15 mouse cellular contexts compared by ENCODE assay signal in genomic region chr6:122743353-122743752, GRCm38 (mm10). TPM values are rescaled to one million over a fixed set of nuclear protein-coding genes. Genes with fewer than 3 reads are reported as not detected.
DNase-seq lines count a peak whose midpoint lies in the region; ATAC-seq lines count a peak whose summit lies in the region.
"Had no signal": no experiment of that assay in that cellular context is flagged by ENCODE, and none has a peak within 500 bp of the region (broad histone marks: within the 10 kb centered on the region; RNA-seq: fewer than 3 reads in every experiment).

No protein-coding gene starts in this region.

- 0 out of 2 replicates have a peak overlapping the region, but pooled peaks have one; percentile 8 for H3K9ac ChIP-seq in midbrain, embryonic 16.5 days (ENCODE audit: low read depth, low read length)
- no peak overlapping the region for H3K9ac ChIP-seq in midbrain, embryonic 14.5 days (replicated peaks; ENCODE audit: low read length)
- H3K9ac ChIP-seq in hindbrain, embryonic 13.5 days: no peak overlapping the region

- no peak overlapping the region; the same call in 1 of the 2 replicates for H3K4me3 ChIP-seq in midbrain, embryonic 16.5 days (ENCODE audit: low read depth, low read length)
- H3K4me3 ChIP-seq in midbrain, embryonic 14.5 days (replicated peaks; ENCODE audit: low read depth, low read length): no peak overlapping the region
- no peak overlapping the region for H3K4me3 ChIP-seq in hindbrain, embryonic 13.5 days

- 24% methylated on average over 11 of the region's 11 CpGs for WGBS in midbrain, embryonic 16.5 days
- 20% methylated on average over 11 of the region's 11 CpGs for WGBS in midbrain, embryonic 14.5 days
- 17% methylated on average over 11 of the region's 11 CpGs for WGBS in hindbrain, embryonic 13.5 days

- H3K36me3 ChIP-seq in midbrain, embryonic 16.5 days (ENCODE audit: control insufficient read depth, insufficient read depth, low read length): no peaks in the 10 kb centered on the region
- no peaks in the 10 kb centered on the region for H3K36me3 ChIP-seq in midbrain, embryonic 14.5 days (ENCODE audit: control insufficient read depth, insufficient read depth, low read length)
- H3K36me3 ChIP-seq in hindbrain, embryonic 13.5 days: no peaks in the 10 kb centered on the region
- peaks cover 3% of the 10 kb centered on the region; the same call in 1 of the 2 replicates for H3K36me3 ChIP-seq in splenic B cell, adult 2 months (ENCODE audit: control insufficient read depth, insufficient read depth, low read length, poor library complexity, severe bottlenecking)
- H3K36me3 ChIP-seq: midbrain, embryonic 12.5 days had no signal

- H3K4me2 ChIP-seq in midbrain, embryonic 16.5 days (ENCODE audit: low read length): peak overlapping the region; percentile 26; the same call in 1 of the 2 replicates
- no peak overlapping the region for H3K4me2 ChIP-seq in midbrain, embryonic 14.5 days (ENCODE audit: low read length)
- H3K4me2 ChIP-seq in hindbrain, embryonic 13.5 days: 0 out of 2 replicates have a peak overlapping the region, but pooled peaks have one; percentile 2

- peaks cover 19% of the 10 kb centered on the region for H3K4me1 ChIP-seq in midbrain, embryonic 16.5 days (ENCODE audit: control insufficient read depth, insufficient read depth, low read length)
- H3K4me1 ChIP-seq in midbrain, embryonic 14.5 days (ENCODE audit: control insufficient read depth, insufficient read depth, low read length): no peaks in the 10 kb centered on the region
- peaks cover 22% of the 10 kb centered on the region for H3K4me1 ChIP-seq in hindbrain, embryonic 13.5 days (replicated peaks)

- no peak for ATAC-seq in midbrain, embryonic 16.5 days
- ATAC-seq in midbrain, embryonic 14.5 days (ENCODE audit: low FRiP score, low TSS enrichment): no peak
- no peak for ATAC-seq in hindbrain, embryonic 13.5 days (ENCODE audit: low FRiP score)
- ATAC-seq: forebrain, embryonic 14.5 days had no signal

- peaks cover 5% of the 10 kb centered on the region for H3K27me3 ChIP-seq in midbrain, embryonic 16.5 days (ENCODE audit: control insufficient read depth, insufficient read depth, low read depth, low read length)
- H3K27me3 ChIP-seq in midbrain, embryonic 14.5 days (ENCODE audit: control insufficient read depth, insufficient read depth, low read length): peaks cover 30% of the 10 kb centered on the region
- peaks cover 45% of the 10 kb centered on the region for H3K27me3 ChIP-seq in hindbrain, embryonic 13.5 days
- no peaks in the 10 kb centered on the region for H3K27me3 ChIP-seq in splenic B cell, adult 2 months (ENCODE audit: control insufficient read depth, insufficient read depth, low read length, poor library complexity, severe bottlenecking)

- intact Hi-C loops in left cerebral cortex, postnatal 4 days (cut with DNase I): no loop called here

- no peak overlapping the region for H3K27ac ChIP-seq in midbrain, embryonic 16.5 days (ENCODE audit: low read length)
- no peak overlapping the region for H3K27ac ChIP-seq in midbrain, embryonic 14.5 days (replicated peaks; ENCODE audit: low read depth, low read length)
- no peak overlapping the region for H3K27ac ChIP-seq in hindbrain, embryonic 13.5 days
- H3K27ac ChIP-seq: heart, adult 2 months; midbrain, embryonic 12.5 days had no signal

- no peaks in the 10 kb centered on the region for H3K9me3 ChIP-seq in midbrain, embryonic 16.5 days (replicated peaks; ENCODE audit: control insufficient read depth, low read length, poor library complexity, severe bottlenecking)
- H3K9me3 ChIP-seq in midbrain, embryonic 14.5 days (ENCODE audit: control insufficient read depth, low read length): no peaks in the 10 kb centered on the region
- H3K9me3 ChIP-seq in hindbrain, embryonic 13.5 days: no peaks in the 10 kb centered on the region
- H3K9me3 ChIP-seq: midbrain, embryonic 12.5 days had no signal

- peak; percentile 65 for DNase-seq in cerebellum, adult 9-11 months
- no peak for DNase-seq in cerebellum, adult 11-12 months
- DNase-seq in midbrain, embryonic 14.5 days: no peak
- DNase-seq in splenic B cell, adult 2 months (ENCODE audit: low read depth, low spot score): peak; percentile 37
- no peak for DNase-seq in spleen, postnatal 14 days (ENCODE audit: low spot score in 2 of 2)
- no peak for DNase-seq in left cerebral cortex, postnatal 4 days
- DNase-seq: heart, adult 2 months had no signal

RNA-seq across cellular contexts. Expression of gene Nanog, which starts 36.1 kb away (rescaled TPM):
- polyA plus RNA-seq in midbrain, embryonic 16.5 days (2015; fragmentation: Nextera tagmentation; extraction: Ambion mirVana): not detected in 2 replicates
- 0.11 TPM in 1 of 2 replicates, not detected in the other for polyA plus RNA-seq in midbrain, embryonic 14.5 days (2014; fragmentation: Nextera tagmentation; extraction: Ambion mirVana)
- polyA plus RNA-seq in hindbrain, embryonic 13.5 days (2015; fragmentation: Nextera tagmentation; extraction: Ambion mirVana): 0.21 and 0.22 TPM in 2 replicates
- total RNA-seq in left cerebral cortex, postnatal 4 days (2021): not detected
- total RNA-seq: adrenal gland, adult 18-20 months; common myeloid progenitor, adult 5-6 weeks; heart, adult 2 months; layer of hippocampus, postnatal 10 days; liver, adult 2 months had no signal
- polyA plus RNA-seq: heart, adult 2 months; liver, adult 2 months had no signal

RNA-seq across cellular contexts. Expression of gene Slc2a3, which starts 58.1 kb away (rescaled TPM):
- polyA plus RNA-seq in midbrain, embryonic 16.5 days (2015; fragmentation: Nextera tagmentation; extraction: Ambion mirVana): 44.3 and 52.5 TPM in 2 replicates
- 21.7 and 28.4 TPM in 2 replicates for polyA plus RNA-seq in midbrain, embryonic 14.5 days (2014; fragmentation: Nextera tagmentation; extraction: Ambion mirVana)
- polyA plus RNA-seq in hindbrain, embryonic 13.5 days (2015; fragmentation: Nextera tagmentation; extraction: Ambion mirVana): 21.1 and 22.7 TPM in 2 replicates
- 10 to 100 TPM; 62.9 to 73.9 TPM for total RNA-seq in left cerebral cortex, postnatal 4 days (2021)

Comparison
In these comparisons a context has a peak if more than half of its experiments do, and no peak if none do; other contexts are left out.
1. DNase-seq: peak in cerebellum, adult 9-11 months (single experiment) and splenic B cell, adult 2 months (single experiment); none in cerebellum, adult 11-12 months (single experiment), midbrain, embryonic 14.5 days (single experiment), spleen, postnatal 14 days (0 of 2) and left cerebral cortex, postnatal 4 days (single experiment).